Mouse (Mus musculus): ENCODE data around the gene Golph3l. TPM values are rescaled to one million over a fixed set of nuclear protein-coding genes. Genes with fewer than 3 reads are reported as not detected.
"Not testable (repeated sequence)": the region's sequence is repeated elsewhere in the genome, so short reads cannot be mapped to it uniquely, and the experiment has no call there.

The Golph3l gene
- polyA plus RNA-seq, 1 experiment from 2014 or later = 30.9 TPM

DNA sequence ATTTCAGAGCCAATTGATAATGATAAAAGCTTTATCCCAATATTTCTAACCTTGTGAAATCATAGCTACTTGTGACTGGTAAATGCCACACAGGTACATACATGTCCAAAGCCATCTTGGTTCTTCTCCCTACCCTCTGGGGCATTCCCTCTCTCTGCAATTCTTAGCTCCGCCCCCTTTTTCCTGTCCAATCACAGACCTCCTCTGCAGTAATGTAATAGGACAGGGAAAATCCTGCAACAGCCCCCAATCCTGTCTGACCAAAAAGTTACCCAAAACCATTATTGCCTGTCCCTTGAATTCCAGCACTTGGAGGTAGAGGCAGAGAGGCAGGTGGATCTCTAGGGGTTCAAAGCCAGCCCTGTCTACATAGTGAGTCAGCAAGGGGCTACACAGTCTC, 32.5 kb downstream of the Golph3l start:
- Histone ChIP-seq H3K4me2 (replicated peaks) (no peak overlapping the region), H3K36me3 (replicated peaks; ENCODE audit: control insufficient read depth, insufficient read depth) (peaks cover 43% of the 10 kb centered on the region), H3K27me3 (ENCODE audit: control insufficient read depth, insufficient read depth, low read length) (no peaks in the 10 kb centered on the region), H3K27ac (no peak overlapping the region), H3K4me3 (replicated peaks; ENCODE audit: low read length) (no peak overlapping the region), H3K9me3 (ENCODE audit: control insufficient read depth, low read length) (no peaks in the 10 kb centered on the region), H3K4me1 (replicated peaks; ENCODE audit: control insufficient read depth, insufficient read depth, low read length) (peaks cover 7% of the 10 kb centered on the region), H3K9ac (no peak overlapping the region)
- ATAC-seq (ENCODE audit: low FRiP score) = no peak
- 87% methylated on average over 1 of the region's 1 CpGs for WGBS
- DNase-seq (ENCODE audit: low spot score) = no peak

DNA sequence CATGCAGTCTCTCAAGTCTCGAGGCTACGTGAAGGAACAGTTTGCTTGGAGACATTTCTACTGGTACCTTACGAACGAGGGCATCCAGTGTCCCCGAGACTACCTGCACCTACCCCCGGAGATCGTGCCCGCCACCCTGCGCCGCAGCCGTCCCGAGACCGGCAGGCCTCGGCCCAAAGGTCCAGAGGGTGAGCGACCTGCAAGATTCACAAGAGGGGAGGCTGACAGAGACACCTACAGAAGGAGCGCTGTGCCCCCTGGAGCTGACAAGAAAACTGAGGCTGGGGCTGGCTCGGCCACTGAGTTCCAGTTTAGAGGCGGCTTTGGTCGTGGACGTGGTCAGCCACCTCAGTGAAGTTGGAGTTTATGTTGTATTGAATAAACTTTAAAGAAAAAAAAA, 33.7 kb downstream of the Golph3l start:
- DNase-seq (ENCODE audit: low spot score); H3K4me3 ChIP-seq (replicated peaks; ENCODE audit: low read length); H3K9ac ChIP-seq; ATAC-seq (ENCODE audit: low FRiP score); H3K4me2 ChIP-seq (replicated peaks); H3K9me3 ChIP-seq (ENCODE audit: control insufficient read depth, low read length); H3K27ac ChIP-seq; H3K27me3 ChIP-seq (ENCODE audit: control insufficient read depth, insufficient read depth, low read length): not testable (repeated sequence)
- H3K36me3 ChIP-seq (replicated peaks; ENCODE audit: control insufficient read depth, insufficient read depth) = peaks cover 43% of the 10 kb centered on the region
- 93% methylated on average over 20 of the region's 20 CpGs for WGBS
- H3K4me1 ChIP-seq (replicated peaks; ENCODE audit: control insufficient read depth, insufficient read depth, low read length) = peaks cover 13% of the 10 kb centered on the region

DNA sequence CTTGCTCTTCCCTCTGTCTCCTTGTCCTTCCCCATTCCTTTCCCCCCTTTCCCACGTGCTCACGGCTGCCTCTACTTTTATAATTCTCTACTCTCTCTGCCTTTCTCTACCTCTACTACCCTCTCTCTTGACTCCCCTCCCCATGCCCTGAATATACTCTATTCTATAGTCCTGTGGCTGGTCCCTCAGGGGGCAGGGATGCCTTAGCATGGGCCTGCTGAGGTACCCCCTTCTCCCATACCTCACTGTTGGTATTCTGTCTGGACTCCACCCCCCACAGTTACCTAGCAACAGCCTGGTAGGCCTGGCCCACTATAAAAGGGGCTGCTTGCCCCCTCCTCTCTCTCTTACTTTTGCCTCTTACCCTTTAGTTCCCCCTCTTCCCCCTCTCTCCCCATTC, 34.8 kb downstream of the Golph3l start:
- no peak overlapping the region for H3K27ac ChIP-seq
- DNase-seq (ENCODE audit: low spot score) = no peak
- H3K4me1 ChIP-seq (replicated peaks; ENCODE audit: control insufficient read depth, insufficient read depth, low read length) = peaks cover 13% of the 10 kb centered on the region
- H3K27me3 ChIP-seq (ENCODE audit: control insufficient read depth, insufficient read depth, low read length) = no peaks in the 10 kb centered on the region
- no peak overlapping the region for H3K9ac ChIP-seq
- ATAC-seq (ENCODE audit: low FRiP score) = no peak
- no peak overlapping the region for H3K4me3 ChIP-seq (replicated peaks; ENCODE audit: low read length)
- no peak overlapping the region for H3K4me2 ChIP-seq (replicated peaks)
- H3K36me3 ChIP-seq (replicated peaks; ENCODE audit: control insufficient read depth, insufficient read depth) = peaks cover 44% of the 10 kb centered on the region
- 44% methylated on average over 2 of the region's 2 CpGs for WGBS
- H3K9me3 ChIP-seq (ENCODE audit: control insufficient read depth, low read length) = no peaks in the 10 kb centered on the region

- 67% methylated on average over 5 of the region's 5 CpGs for WGBS
- H3K9ac ChIP-seq = peak overlapping the region; percentile 53
- ATAC-seq (ENCODE audit: low FRiP score) = not testable (repeated sequence)
Measured at GRCm38 (mm10) chr3:95623991-95624515, 35.3 kb downstream of the Golph3l start.

GRCm38 (mm10) chr3:95624628-95625503, 36.1 kb downstream of the Golph3l start, which contains the start of gene Ensa:
Gene Ensa, plus strand, starts transcription at chr3:95624993.
- peak; percentile 98 for ATAC-seq (ENCODE audit: low FRiP score)
- WGBS = under 1% methylated on average over 44 of the region's 44 CpGs
- peak within 1 kb of the TSS; percentile 87 for H3K4me2 ChIP-seq (replicated peaks)

More at GRCm38 (mm10) chr3:95623991-95624515, 35.3 kb downstream of the Golph3l start:
- not testable (repeated sequence) for DNase-seq (ENCODE audit: low spot score); H3K9me3 ChIP-seq (ENCODE audit: control insufficient read depth, low read length); H3K27me3 ChIP-seq (ENCODE audit: control insufficient read depth, insufficient read depth, low read length)
- peak overlapping the region; percentile 48 for H3K4me3 ChIP-seq (replicated peaks; ENCODE audit: low read length)
- peaks cover 13% of the 10 kb centered on the region for H3K4me1 ChIP-seq (replicated peaks; ENCODE audit: control insufficient read depth, insufficient read depth, low read length)
- peak overlapping the region; percentile 79 for H3K27ac ChIP-seq
- H3K36me3 ChIP-seq (replicated peaks; ENCODE audit: control insufficient read depth, insufficient read depth) = peaks cover 45% of the 10 kb centered on the region
- peak overlapping the region; percentile 55 for H3K4me2 ChIP-seq (replicated peaks)

GRCm38 (mm10) chr3:95627763-95628162, 39.0 kb downstream of the Golph3l start:
- no peak for DNase-seq (ENCODE audit: low spot score)
- Histone ChIP-seq H3K9me3 (ENCODE audit: control insufficient read depth, low read length) (no peaks in the 10 kb centered on the region), H3K27me3 (ENCODE audit: control insufficient read depth, insufficient read depth, low read length) (no peaks in the 10 kb centered on the region), H3K4me3 (replicated peaks; ENCODE audit: low read length) (no peak overlapping the region), H3K4me1 (replicated peaks; ENCODE audit: control insufficient read depth, insufficient read depth, low read length) (peaks cover 13% of the 10 kb centered on the region), H3K27ac (no peak overlapping the region), H3K9ac (no peak overlapping the region), H3K36me3 (replicated peaks; ENCODE audit: control insufficient read depth, insufficient read depth) (peaks cover 64% of the 10 kb centered on the region), H3K4me2 (replicated peaks) (no peak overlapping the region)
- ATAC-seq (ENCODE audit: low FRiP score) = no peak
- WGBS = 92% methylated on average over 5 of the region's 5 CpGs

More at GRCm38 (mm10) chr3:95624628-95625503, 36.1 kb downstream of the Golph3l start, which contains the start of gene Ensa:
- H3K9me3 ChIP-seq (ENCODE audit: control insufficient read depth, low read length) = no peaks in the 10 kb centered on the region
- peak; percentile 98 for DNase-seq (ENCODE audit: low spot score)
- peak within 1 kb of the TSS; percentile 94 for H3K27ac ChIP-seq
- H3K9ac ChIP-seq = peak within 1 kb of the TSS; percentile 67
- no peaks in the 10 kb centered on the region for H3K27me3 ChIP-seq (ENCODE audit: control insufficient read depth, insufficient read depth, low read length)
- peaks cover 13% of the 10 kb centered on the region for H3K4me1 ChIP-seq (replicated peaks; ENCODE audit: control insufficient read depth, insufficient read depth, low read length)
- H3K36me3 ChIP-seq (replicated peaks; ENCODE audit: control insufficient read depth, insufficient read depth) = peaks cover 45% of the 10 kb centered on the region
- peak within 1 kb of the TSS; percentile 48 for H3K4me3 ChIP-seq (replicated peaks; ENCODE audit: low read length)

- Histone ChIP-seq H3K9me3 (ENCODE audit: control insufficient read depth, low read length) (no peaks in the 10 kb centered on the region), H3K27ac (no peak overlapping the region), H3K27me3 (ENCODE audit: control insufficient read depth, insufficient read depth, low read length) (no peaks in the 10 kb centered on the region), H3K4me1 (replicated peaks; ENCODE audit: control insufficient read depth, insufficient read depth, low read length) (peaks cover 13% of the 10 kb centered on the region), H3K4me3 (replicated peaks; ENCODE audit: low read length) (no peak overlapping the region), H3K9ac (no peak overlapping the region), H3K36me3 (replicated peaks; ENCODE audit: control insufficient read depth, insufficient read depth) (peaks cover 84% of the 10 kb centered on the region), H3K4me2 (replicated peaks) (no peak overlapping the region)
- DNase-seq (ENCODE audit: low spot score) (no peak), ATAC-seq (ENCODE audit: low FRiP score) (no peak)
- WGBS = 82% methylated on average over 4 of the region's 4 CpGs
Measured at GRCm38 (mm10) chr3:95629755-95630154, 41.0 kb downstream of the Golph3l start.

DNA sequence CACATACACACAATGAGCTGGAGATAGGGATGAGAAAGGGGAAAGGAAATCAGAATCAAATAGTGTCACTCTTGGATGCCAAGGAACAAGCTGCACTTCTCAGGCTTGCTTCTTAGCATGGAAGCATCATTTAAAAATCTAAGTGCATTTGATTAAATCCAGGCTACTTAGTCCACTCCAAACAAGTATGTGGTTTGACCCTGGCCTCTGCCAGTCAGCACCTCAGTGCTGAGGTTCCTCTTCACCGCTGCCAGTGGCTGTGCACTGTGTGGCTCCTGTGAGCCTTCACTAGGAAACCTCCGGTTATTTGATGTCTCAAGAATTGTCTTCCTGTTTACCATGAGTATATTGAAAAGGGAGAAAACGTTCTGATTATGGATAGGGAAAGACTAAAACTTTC, 42.1 kb downstream of the Golph3l start:
- no peak overlapping the region for H3K9ac ChIP-seq

DNA sequence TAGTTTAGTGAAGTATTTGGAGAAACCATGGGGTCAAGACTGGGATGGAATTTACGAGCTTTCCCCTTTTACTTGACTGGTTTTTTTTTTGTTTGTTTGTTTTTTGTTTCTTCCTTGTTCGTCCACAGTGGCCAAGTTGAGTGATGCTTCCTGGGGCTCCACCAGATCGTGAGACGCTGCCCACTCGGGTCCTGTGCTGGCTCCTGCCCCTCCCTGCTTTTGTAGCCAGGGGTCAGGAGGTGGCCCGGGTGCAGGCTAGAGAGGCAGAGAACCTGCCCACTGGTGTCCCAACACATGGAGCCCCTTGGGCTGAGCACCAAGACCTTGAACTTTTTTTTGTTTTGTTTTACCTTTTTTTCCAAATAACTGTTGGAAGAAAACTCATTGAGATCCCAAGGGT, 42.6 kb downstream of the Golph3l start:
- Histone ChIP-seq H3K27me3 (ENCODE audit: control insufficient read depth, insufficient read depth, low read length) (no peaks in the 10 kb centered on the region), H3K27ac (no peak overlapping the region), H3K9ac (no peak overlapping the region), H3K9me3 (ENCODE audit: control insufficient read depth, low read length) (no peaks in the 10 kb centered on the region), H3K4me2 (replicated peaks) (no peak overlapping the region), H3K36me3 (replicated peaks; ENCODE audit: control insufficient read depth, insufficient read depth) (peaks cover 97% of the 10 kb centered on the region), H3K4me1 (replicated peaks; ENCODE audit: control insufficient read depth, insufficient read depth, low read length) (peaks cover 5% of the 10 kb centered on the region), H3K4me3 (replicated peaks; ENCODE audit: low read length) (no peak overlapping the region)
- ATAC-seq (ENCODE audit: low FRiP score) (no peak), DNase-seq (ENCODE audit: low spot score) (no peak)
- WGBS = 76% methylated on average over 6 of the region's 6 CpGs

More for the DNA sequence above, 42.1 kb downstream of the Golph3l start:
- H3K4me1 ChIP-seq (replicated peaks; ENCODE audit: control insufficient read depth, insufficient read depth, low read length) = peaks cover 10% of the 10 kb centered on the region
- WGBS = 88% methylated on average over 3 of the region's 3 CpGs
- no peak for ATAC-seq (ENCODE audit: low FRiP score)
- peaks cover 94% of the 10 kb centered on the region for H3K36me3 ChIP-seq (replicated peaks; ENCODE audit: control insufficient read depth, insufficient read depth)
- DNase-seq (ENCODE audit: low spot score) = no peak
- H3K4me3 ChIP-seq (replicated peaks; ENCODE audit: low read length) = no peak overlapping the region
- no peaks in the 10 kb centered on the region for H3K9me3 ChIP-seq (ENCODE audit: control insufficient read depth, low read length)
- no peak overlapping the region for H3K4me2 ChIP-seq (replicated peaks)
- H3K27me3 ChIP-seq (ENCODE audit: control insufficient read depth, insufficient read depth, low read length) = no peaks in the 10 kb centered on the region
- H3K27ac ChIP-seq = no peak overlapping the region
